Mouse (Mus musculus): ENCODE results near the gene Ankib1.
"Not testable (repeated sequence)": the region's sequence is repeated elsewhere in the genome, so short reads cannot be mapped to it uniquely, and the experiment has no call there.

Gene Ankib1

DNA sequence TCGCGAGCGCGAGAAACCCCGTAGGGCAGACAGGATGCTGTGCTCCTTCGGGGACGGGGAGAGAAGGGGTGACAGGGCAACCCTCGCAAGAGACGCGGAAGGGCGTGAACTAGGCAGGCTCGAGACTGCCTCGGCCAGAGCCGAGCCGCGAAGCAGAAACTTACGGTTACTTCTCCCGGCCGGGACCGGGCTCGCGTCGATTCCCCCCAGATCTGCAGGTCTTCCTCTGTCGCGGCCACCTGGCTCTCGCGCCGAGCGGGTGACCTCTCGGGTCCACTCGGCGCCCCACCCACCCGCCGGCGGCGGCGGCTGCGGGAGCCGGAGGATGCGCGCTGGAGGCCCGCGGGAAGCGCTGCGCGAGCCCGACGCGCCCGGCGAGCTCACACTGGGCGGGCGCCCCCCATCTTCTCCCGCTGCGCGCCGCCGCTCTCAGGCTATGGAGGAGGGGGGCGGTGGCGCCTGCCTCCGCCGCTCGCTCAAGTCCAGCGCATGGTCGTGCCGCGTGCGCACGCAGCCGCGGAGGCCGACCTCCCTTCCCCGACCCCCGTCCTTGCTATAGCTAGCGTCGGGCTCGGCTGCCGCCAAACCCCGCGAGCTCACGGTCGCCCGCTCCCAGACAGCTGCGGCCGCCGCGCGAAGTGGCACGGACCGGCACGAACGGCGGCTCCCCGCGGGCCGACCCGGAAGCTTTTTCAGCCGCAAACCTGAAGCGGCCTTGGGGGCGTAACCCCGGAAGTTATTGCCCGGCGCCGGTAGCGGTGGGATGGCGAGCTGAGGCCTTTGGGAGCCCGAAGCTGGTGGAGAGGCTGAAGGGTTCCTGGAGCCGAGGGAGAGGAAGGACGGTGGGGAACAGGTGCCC, at the start of gene Ankib1, which contains the start of gene Krit1:
Gene Ankib1 (minus strand): TSS at position 493 of the 859 bp plus-strand sequence.
Gene Krit1 (plus strand): TSS at position 752 of the 859 bp plus-strand sequence.
- peak; percentile 91 for DNase-seq (ENCODE audit: low spot score)

- peak; percentile 4 for DNase-seq (ENCODE audit: low spot score)
Measured at GRCm38 (mm10) chr5:3845026-3845425, 42.3 kb upstream of the Ankib1 start, which contains the start of gene Lrrd1. Lrrd1 (plus strand) TSS chr5:3845173.

DNA sequence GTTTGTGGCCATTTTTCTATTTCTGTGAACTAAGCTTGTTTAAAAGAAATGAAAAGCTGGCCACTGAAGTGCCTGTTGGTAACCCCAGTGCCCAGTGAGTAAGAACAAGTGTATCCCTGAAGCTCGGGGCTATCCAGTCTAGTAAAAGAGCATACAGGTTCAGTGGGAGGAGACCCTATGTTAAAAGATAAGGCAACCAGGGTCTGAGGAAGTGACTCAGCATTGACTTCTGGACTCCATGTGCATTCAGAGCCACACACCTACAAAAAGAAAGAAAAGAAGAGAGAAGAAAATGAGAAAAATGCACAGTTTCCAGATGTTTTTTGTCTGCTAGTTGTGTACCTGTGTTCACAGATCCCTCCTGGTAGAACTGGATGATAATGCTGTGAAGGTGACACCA, 31.4 kb upstream of the Ankib1 start:
- DNase-seq (ENCODE audit: low spot score) = no peak

DNA sequence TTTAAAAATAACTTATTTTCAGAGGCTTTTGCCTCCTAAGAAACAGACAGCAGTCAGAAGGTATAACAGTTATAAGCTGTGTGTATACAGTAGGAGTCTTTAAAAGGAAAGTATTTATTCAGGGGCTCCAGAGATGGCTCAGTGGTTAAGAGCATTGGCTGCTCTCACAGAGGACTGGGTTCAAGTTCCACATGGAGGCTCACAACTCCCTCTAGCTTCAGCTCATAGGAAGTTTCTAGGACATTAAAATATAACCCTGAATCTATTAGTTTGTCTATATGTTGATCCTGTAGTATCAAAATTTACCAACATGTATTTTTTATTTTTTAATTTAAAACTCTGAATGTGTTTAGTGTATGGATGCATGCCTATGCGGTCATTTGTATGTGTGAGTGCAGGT, 5.7 kb upstream of the Ankib1 start:
- no peak for DNase-seq (ENCODE audit: low spot score)

DNA sequence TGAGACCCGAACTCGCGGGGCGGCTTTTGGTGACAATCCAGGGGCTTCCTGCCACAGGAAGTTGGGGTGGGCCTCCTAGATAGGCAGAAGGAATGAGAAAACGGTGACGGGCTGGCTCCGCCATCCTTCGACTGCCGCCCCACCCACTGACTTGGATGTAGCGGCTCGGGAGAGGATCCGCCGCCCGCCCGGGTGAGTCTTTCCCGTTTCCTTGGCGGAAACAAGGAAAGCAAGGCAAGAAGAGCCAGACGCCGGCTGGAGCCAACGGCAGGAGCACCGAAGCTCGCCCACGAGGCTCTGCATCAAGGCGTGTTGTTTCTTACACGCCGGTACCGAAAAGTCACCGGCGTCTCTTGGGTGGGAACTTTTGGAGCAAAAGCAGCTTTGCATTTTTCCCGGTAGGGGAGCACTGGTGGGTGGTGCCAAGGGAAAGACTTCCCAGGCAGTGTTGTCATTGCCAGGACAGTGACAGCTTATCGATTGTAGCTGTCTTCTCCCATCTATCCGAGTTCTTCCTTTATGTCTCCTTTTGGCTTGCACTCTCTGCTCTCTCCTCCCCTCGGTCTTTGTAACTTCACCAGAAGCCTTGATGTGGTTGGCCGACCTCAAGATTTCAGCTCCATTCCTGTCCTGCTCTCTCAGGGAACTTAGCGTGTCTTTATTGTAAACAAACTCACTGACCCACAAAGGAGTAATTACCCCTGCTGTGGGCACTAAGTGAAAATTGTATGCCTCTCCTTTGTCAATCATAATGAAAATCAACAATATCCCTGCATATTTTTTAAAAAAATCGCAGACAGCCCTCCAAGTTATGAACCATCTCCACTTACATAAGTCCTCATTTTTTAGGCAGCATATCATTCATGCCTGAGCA, 804 bp upstream of the Ankib1 start:
- no peak for DNase-seq (ENCODE audit: low spot score)

- DNase-seq (ENCODE audit: low spot score) = no peak
Measured at GRCm38 (mm10) chr5:3801672-3802432, 873 bp downstream of the Ankib1 start.

DNA sequence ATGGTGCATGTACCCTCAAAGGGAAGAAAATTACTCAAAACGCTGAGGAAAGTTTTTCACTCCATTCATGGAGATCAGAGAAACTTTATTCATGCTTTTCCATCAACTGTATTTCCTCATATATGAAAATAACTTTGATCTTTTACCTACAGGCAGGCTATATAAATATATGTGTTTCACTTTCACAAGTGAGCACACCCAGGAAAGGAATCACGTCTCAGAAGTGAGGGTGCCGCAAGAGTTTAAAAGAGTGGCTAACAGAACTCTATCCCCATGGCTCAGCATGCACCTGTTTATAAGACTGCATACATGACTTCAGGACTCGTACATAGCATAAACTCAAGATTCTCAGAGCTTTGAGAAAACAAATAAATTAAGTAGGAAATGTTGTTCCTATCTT, 1.8 kb downstream of the Ankib1 start:
- DNase-seq (ENCODE audit: low spot score) = no peak

GRCm38 (mm10) chr5:3800041-3800440, 2.7 kb downstream of the Ankib1 start:
- no peak for DNase-seq (ENCODE audit: low spot score)

- not testable (repeated sequence) for DNase-seq (ENCODE audit: low spot score)
Measured at GRCm38 (mm10) chr5:3798656-3799055, 4.1 kb downstream of the Ankib1 start.

DNA sequence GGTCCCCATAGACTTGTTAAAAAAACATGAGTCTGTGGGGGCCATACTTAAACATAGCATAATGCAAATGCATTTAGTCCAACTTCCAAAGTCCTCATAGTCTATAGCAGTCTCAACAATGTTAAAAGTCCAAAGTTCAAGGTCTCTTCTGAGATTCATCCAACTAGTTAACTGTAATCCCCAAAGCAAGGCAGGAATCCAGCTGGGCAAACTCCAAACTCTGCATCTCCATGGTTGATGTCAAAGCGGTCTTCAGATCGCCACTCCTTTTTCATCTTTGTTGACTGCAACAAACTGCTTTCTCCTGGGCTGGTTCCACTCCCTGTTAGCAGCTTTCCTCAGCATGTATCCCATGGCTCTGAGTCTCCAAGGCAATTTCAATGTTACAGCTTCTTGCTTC, 5.6 kb downstream of the Ankib1 start:
- DNase-seq (ENCODE audit: low spot score) = not testable (repeated sequence)

GRCm38 (mm10) chr5:3791048-3791447, 11.7 kb downstream of the Ankib1 start:
- no peak for DNase-seq (ENCODE audit: low spot score)

DNA sequence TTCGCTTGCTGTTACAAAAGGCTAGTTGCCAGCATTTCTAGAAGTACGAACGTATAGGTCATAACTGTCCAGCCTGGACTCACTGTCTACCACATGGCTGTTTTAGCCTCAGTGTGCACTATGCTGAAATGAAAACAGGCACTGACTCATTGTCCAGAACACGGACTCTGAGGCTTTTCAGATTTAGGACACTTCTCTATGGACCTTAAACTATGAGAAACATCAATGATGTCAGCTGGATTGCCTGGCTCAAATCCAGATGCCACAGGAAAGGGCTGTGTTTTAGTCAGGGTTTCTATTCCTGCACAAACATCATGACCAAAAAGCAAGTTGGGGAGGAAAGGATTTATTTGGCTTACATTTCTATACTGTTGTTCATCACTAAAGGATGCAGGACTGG, 15.2 kb downstream of the Ankib1 start:
- DNase-seq (ENCODE audit: low spot score) = no peak

- no peak for DNase-seq (ENCODE audit: low spot score)
Measured at GRCm38 (mm10) chr5:3784751-3785496, 17.8 kb downstream of the Ankib1 start.

DNA sequence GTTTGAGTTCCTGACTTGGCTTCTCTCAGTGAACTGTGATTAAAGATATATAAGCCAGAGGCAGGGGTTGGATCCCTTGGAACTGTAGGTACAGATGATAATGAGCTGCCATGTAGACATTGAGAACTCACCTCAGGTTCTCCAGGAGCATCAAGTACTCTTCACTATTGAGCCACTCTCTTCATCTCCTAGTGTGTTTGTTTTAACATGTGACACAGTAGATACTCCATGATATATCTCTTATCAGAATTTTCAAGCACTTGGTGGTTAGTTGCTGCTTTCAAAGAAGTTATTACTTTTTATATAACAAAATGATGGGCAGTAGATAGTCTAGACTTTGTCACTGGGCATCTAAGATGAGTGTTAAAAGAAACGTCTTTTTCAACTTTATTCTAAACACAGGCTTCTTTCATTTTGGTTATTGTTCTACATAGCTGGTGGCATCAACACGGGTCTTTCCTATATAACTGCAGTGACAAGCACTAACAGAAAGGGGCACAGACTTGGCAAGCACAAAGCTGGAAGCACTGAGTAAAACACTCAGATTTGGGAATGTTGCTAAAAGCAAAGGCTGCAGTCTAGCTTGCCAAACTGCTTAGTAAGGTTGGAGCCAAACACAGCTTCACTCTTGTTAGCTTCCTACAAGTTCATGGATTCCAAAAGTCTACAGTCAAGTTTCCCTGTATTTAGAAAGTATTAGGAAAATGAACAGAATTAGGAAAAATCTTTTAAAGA, 18.6 kb downstream of the Ankib1 start:
- no peak for DNase-seq (ENCODE audit: low spot score)

DNA sequence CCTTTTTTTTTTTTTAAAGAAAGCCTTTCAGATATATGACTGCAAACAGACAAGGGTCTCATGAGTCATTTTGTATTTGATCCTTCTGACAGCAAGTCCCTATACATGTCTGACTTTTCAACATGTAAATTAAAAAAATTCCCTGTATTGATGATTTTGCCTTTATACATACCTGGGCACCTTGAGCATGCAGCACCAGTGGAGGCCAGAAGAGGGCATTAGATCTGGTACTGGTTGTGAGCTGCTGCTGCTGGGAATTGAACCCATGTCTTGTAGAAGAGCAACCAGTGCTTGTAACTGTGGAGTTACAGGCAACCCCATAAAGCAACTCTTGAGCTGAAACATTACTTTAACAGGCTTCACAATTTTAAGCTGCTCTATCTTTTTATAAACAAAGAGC, 20.1 kb downstream of the Ankib1 start:
- no peak for DNase-seq (ENCODE audit: low spot score)

GRCm38 (mm10) chr5:3772017-3772416, 30.7 kb downstream of the Ankib1 start:
- no peak for DNase-seq (ENCODE audit: low spot score)

DNA sequence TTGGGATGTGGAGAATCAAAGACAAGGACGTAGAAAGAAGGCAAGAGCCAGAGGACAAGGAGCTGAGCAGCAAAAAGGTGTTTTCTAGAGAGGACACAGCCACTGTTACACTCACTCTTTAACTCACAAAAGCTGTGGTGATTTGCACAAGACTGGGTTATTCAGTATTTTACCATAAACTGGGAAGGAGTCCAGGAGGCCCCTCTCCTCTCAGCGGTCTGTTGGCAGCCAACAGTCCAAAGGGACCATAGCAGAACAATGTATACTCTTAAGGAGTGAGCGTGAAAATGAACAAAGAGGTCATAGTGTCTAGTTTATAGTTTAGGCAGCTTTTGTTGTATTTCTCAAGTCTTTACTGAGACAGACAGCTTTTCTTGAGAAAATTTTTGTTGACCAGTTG, 31.2 kb downstream of the Ankib1 start:
- no peak for DNase-seq (ENCODE audit: low spot score)

DNA sequence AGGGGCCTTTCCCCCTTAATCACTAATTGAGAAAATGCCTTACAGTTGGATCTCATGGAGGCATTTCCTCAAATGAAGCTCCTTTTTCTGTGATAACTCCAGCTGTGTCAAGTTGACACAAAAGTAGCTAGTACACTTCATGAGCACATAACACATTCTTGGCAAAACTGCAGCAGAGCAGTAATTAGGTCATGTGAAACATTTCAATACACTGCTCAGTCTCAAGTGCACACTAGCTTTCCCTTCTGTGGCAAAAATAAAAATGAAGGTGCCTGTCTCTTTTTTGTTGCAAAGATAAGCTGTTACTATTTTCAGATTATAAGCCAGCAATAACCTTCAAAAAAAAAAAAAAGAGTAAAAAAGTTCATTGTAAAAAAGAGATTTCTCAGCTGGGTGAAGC, 52.2 kb downstream of the Ankib1 start:
- not testable (repeated sequence) for DNase-seq (ENCODE audit: low spot score)

DNA sequence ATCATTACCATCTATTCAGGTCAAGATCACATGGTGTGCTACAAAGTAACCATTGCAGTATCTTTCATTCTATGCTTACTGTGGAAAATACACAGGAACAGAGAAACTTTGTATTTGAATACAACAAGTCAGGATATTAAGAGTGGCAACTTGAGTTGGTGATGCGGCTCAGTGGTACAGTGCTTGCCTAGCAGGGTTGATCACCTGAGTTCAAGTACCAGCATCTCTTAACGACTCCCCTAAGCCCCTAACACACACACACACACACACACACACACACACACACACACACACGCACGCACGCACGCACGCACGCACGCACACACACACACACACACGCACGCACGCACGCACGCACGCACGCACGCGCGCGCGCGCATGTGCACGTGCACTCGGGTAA, 69.9 kb downstream of the Ankib1 start:
- DNase-seq (ENCODE audit: low spot score) = not testable (repeated sequence)

- DNase-seq (ENCODE audit: low spot score) = no peak
Measured at GRCm38 (mm10) chr5:3728820-3729219, 73.9 kb downstream of the Ankib1 start.

- DNase-seq (ENCODE audit: low spot score) = no peak
Measured at GRCm38 (mm10) chr5:3725491-3725890, 77.2 kb downstream of the Ankib1 start.

Data from yolk sac, embryonic 10.5 days (tissue).